Mouse (Mus musculus) limb, embryonic 13.5 days (tissue): Measurements from ENCODE around the gene Fam184b. TPM values are rescaled to one million over a fixed set of nuclear protein-coding genes. Genes with fewer than 3 reads are reported as not detected.

Experiments
- ATAC-seq: fragments of 200-750 bp; cut with Nextera tagmentation; 2 replicates; pipeline ENCODE4 v1.8.0; 2017; ENCODE audit warnings: low read depth, moderate number of reproducible peaks, moderate TSS enrichment; ENCODE audit not compliant: low FRiP score
- H3K27ac ChIP-seq: fragments of 300-500 bp; sonication (generic); 2 replicates; pipeline ENCODE4 v1.5.1; 2015; ENCODE audit warnings: inconsistent platforms, mild to moderate bottlenecking, moderate library complexity
- H3K27me3 ChIP-seq: fragments of 300-500 bp; sonication (generic); 2 replicates; pipeline ENCODE4 v1.6.1; 2015; ENCODE audit warnings: mild to moderate bottlenecking, inconsistent platforms
- H3K36me3 ChIP-seq: fragments of 300-500 bp; sonication (generic); 2 replicates; pipeline ENCODE4 v1.6.1; 2015; ENCODE audit warnings: inconsistent platforms, mild to moderate bottlenecking, moderate library complexity
- H3K4me1 ChIP-seq: fragments of 300-500 bp; sonication (generic); 2 replicates; pipeline ENCODE4 v1.6.1; 2015; ENCODE audit warnings: inconsistent platforms
- H3K4me2 ChIP-seq: fragments of 300-500 bp; sonication (generic); replicated peaks from 2 replicates; pipeline ENCODE4 v1.6.1; 2015; ENCODE audit warnings: inconsistent platforms, mild to moderate bottlenecking, moderate library complexity
- H3K4me3 ChIP-seq: fragments of 300-500 bp; sonication (generic); 2 replicates; pipeline ENCODE4 v1.5.1; 2015; ENCODE audit warnings: moderate library complexity, mild to moderate bottlenecking, inconsistent platforms
- H3K9ac ChIP-seq: fragments of 300-500 bp; sonication (generic); 2 replicates; pipeline ENCODE4 v1.6.1; 2015; ENCODE audit warnings: mild to moderate bottlenecking, inconsistent platforms
- H3K9me3 ChIP-seq: fragments of 300-500 bp; sonication (generic); 2 replicates; pipeline ENCODE4 v1.6.1; 2016; ENCODE audit warnings: inconsistent platforms
- WGBS: fragments of 180-500 bp; shearing (Covaris S2); methylation state at CpG from one replicate; pipeline ENCODE4 v1.1.7; 2015; 5-methylcytosine and 5-hydroxymethylcytosine counted together
- polyA plus RNA-seq: library from polyadenylated mRNA; unstranded; fragments of >200 nt; fragmentation: Nextera tagmentation; extraction: Ambion mirVana; gene quantifications from 2 replicates; pipeline ENCODE4 v1.2.1, GENCODE M21; 2015

Fam184b gene
- polyA plus RNA-seq, 1 experiment from 2014 or later, result 2.6 TPM

DNA sequence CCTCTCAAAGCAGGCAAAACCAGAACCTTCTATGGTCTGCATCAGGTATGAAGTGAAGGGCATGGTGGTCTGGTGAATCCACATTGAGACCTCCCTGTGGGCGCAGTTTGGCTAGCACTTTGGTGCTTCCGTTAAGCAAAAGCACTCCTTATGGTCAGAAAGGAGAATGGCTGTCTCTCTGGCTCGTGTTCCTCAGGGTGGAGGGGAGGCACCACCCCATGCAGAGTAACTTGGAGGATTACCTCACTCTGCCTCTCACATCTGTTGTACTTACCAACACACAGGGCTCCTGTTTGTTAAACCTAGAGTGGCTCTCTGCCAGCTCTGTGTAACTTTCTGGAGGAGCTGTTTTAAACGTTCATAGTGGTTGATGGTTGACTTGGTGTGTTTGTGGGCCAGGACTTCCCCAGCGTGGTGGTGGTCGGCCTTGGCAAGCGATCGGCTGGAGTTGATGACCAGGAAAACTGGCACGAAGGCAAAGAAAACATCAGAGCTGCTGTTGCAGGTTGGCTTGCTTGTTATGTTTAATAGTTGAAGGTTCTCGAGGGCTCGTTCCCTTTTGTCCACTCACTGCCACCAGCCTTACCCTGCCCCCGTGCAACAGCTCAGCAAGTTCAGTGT is 142.4 kb downstream of the Fam184b start:
- no peaks in the 10 kb centered on the region for H3K27me3 ChIP-seq
- H3K36me3 ChIP-seq, result peaks cover 68% of the 10 kb centered on the region
- H3K4me1 ChIP-seq, result peaks cover 23% of the 10 kb centered on the region
- 82% methylated on average over 12 of the region's 12 CpGs for WGBS
- no peak overlapping the region for H3K27ac ChIP-seq
- no peak overlapping the region for H3K4me2 ChIP-seq
- peak overlapping the region; percentile 8; the same call in 1 of the 2 replicates for H3K9ac ChIP-seq
- no peak for ATAC-seq
- no peaks in the 10 kb centered on the region for H3K9me3 ChIP-seq
- H3K4me3 ChIP-seq, result no peak overlapping the region

DNA sequence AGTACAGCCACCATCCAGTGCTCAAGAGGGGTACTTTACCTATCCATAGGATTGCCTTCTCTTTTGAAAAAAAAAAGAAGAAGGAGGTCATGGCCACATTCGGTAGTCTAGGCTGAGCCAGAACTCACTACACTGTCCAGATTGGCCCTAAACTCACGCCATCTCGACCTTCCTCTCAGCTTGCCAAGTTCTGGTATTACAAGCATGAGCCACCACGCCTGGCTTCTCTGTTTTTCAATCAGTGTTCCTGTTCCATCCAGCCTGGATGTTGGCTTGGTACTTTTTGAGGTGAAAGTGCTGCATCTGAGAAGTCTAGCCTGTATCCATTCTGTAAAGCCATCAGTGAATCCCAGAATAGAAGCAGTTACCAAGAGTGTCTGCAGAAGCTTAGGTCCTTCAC is 142.9 kb downstream of the Fam184b start:
- Histone ChIP-seq H3K4me3 (no peak overlapping the region), H3K4me2 (no peak overlapping the region), H3K36me3 (peaks cover 62% of the 10 kb centered on the region), H3K27ac (no peak overlapping the region), H3K4me1 (peaks cover 23% of the 10 kb centered on the region), H3K9me3 (no peaks in the 10 kb centered on the region), H3K27me3 (no peaks in the 10 kb centered on the region), H3K9ac (no peak overlapping the region; the same call in 1 of the 2 replicates)
- 82% methylated on average over 4 of the region's 4 CpGs for WGBS
- no peak for ATAC-seq

DNA sequence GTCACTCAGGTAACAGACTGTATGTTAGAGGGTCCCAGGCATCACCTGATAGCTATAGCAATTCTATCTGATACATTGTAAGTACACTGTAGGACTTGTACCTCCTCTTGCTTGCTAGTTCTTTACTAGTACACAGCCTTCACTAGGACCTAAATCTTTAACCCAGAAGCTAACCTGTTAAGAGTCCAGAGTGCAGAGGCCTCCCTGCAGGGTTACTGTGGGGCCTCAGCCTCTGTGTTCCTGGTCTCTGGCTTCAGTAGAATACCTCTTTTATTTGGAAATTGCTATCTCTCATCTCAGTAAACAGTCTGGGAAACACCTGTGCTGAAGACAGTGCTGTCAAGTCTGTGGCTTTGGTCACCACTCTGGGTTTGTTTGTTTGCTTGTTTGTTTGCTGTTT is 143.4 kb downstream of the Fam184b start:
- Histone ChIP-seq H3K27me3 (no peaks in the 10 kb centered on the region), H3K36me3 (peaks cover 58% of the 10 kb centered on the region), H3K4me1 (peaks cover 23% of the 10 kb centered on the region), H3K9me3 (no peaks in the 10 kb centered on the region), H3K4me2 (no peak overlapping the region), H3K27ac (no peak overlapping the region), H3K9ac (no peak overlapping the region), H3K4me3 (no peak overlapping the region)
- no peak for ATAC-seq

DNA sequence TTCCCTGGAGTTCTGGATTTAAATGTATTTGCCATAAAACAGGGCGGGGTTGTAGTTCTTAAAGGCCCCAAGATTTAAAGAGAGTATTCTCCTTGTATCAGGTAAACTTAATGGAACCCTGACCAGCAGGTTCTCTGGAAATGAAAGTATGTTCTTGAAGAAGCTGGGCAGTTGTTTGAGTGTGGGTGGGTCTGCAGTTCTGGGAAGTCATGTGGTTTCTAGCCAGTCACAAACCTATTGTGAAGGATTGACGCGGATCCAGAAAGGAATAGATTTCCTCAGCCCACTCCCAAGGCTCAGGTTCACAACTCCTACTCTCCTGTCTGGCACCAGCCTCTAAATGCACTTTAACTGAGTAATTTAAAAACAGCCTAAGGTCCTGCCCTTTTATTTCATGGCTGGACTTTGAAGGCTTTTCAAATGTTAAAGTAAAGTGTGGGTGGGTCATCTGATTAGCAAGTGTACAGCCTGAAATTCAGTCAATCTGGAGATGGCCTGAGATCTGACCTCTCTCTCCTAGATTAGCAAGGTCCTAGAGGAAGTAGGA is 143.9 kb downstream of the Fam184b start:
- 0 out of 2 replicates have a peak overlapping the region, but pooled peaks have one; percentile 25 for H3K9ac ChIP-seq
- no peak overlapping the region for H3K4me3 ChIP-seq
- no peak for ATAC-seq
- 0 out of 2 replicates have a peak overlapping the region, but pooled peaks have one; percentile 14 for H3K4me2 ChIP-seq
- no peaks in the 10 kb centered on the region for H3K27me3 ChIP-seq
- H3K4me1 ChIP-seq, result peaks cover 23% of the 10 kb centered on the region
- H3K27ac ChIP-seq, result no peak overlapping the region
- WGBS, result 88% methylated on average over 3 of the region's 3 CpGs
- no peaks in the 10 kb centered on the region for H3K9me3 ChIP-seq
- peaks cover 54% of the 10 kb centered on the region for H3K36me3 ChIP-seq

DNA sequence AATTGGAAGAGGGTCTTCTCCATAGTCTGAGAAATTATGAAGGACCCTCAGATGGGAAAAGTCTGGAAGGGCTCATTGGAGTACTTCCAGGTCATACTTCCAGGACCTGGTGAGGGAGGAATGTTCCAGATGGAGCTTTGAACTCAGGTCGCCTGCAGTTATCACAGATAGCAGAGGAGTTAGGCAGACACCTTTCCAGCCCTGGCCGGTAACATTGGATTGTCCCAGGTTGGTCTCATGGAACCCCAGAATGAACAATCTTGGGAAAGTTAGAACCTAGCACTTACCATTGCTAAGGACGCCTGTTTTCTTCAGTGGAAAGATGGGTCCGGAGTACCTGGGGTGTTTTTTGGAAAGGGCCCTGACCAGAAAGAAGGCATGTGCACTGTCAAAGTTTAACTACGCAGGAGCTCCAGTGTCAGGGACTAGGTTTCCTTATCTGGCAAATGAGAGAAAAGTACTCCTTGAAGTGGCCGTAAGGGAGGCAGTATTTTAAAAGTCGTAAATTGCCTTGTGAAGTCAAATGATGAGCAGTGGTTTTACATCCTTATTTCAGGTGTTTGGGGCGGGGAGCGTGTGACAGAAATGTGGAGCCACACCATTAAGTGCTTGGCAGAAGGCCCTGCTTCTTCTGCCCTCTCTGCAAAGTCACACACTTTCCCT is 145.2 kb downstream of the Fam184b start:
- Histone ChIP-seq H3K9me3 (no peaks in the 10 kb centered on the region), H3K9ac (peak overlapping the region; percentile 85), H3K4me3 (peak overlapping the region; percentile 79), H3K4me1 (peaks cover 23% of the 10 kb centered on the region), H3K27me3 (no peaks in the 10 kb centered on the region), H3K4me2 (peak overlapping the region; percentile 82), H3K27ac (no peak overlapping the region), H3K36me3 (peaks cover 42% of the 10 kb centered on the region)
- ATAC-seq, result no peak
- WGBS, result 44% methylated on average over 9 of the region's 9 CpGs

DNA sequence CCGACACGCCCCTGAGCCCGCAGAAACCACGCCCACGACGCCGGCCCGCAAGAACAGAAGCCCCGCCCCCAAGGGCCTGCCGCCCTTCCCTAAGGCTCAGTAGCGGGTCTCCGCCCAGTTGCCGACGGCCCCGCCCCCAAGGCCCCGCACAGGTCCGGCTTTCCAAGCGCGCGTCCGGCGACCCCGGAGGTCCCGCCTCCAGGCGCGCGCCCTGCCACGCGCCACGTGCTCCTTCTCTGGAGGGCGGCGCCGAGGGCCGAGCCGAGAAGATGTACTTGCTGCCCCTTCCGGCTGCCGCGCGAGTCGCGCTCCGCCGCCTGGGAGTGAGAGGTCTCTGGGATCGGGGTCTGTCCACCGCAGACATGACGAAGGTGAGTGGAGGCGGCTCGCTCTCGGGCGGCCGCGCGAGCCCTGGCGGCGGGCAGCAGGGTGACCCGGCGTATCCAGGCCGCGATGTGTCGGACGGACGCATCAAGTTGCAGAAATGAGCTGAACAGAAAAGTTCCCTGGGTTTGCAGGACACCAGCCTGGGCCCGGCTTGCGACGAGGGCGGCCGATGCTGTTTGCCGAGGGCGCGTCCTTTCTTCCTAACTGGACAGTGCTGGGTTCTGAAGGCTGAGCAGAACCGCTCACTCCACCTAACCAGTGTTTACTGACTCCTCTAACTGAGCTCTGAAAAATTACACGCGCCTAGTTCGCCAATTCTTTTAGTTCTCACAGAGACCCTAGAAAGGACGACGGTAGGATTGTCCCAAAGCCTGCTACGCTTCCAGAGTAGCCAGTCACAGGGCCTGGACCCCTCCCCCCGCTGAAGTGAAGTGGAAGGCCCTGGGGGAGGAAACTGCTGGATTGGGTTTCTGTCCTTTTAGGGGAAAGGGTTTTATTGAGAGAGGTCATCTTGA is 146.0 kb downstream of the Fam184b start, which contains the start of gene Lap3:
Gene Lap3 (plus strand): TSS at position 184 of the 902 bp plus-strand sequence.
- Histone ChIP-seq H3K4me3 (peak within 1 kb of the TSS; percentile 79), H3K9ac (peak within 1 kb of the TSS; percentile 85), H3K27ac (peak within 1 kb of the TSS; percentile 63), H3K9me3 (no peaks in the 10 kb centered on the region), H3K4me1 (peaks cover 23% of the 10 kb centered on the region), H3K4me2 (peak within 1 kb of the TSS; percentile 82), H3K36me3 (peaks cover 34% of the 10 kb centered on the region), H3K27me3 (no peaks in the 10 kb centered on the region)
- WGBS, result under 1% methylated on average over 77 of the region's 78 CpGs
- peak; percentile 92 for ATAC-seq

DNA sequence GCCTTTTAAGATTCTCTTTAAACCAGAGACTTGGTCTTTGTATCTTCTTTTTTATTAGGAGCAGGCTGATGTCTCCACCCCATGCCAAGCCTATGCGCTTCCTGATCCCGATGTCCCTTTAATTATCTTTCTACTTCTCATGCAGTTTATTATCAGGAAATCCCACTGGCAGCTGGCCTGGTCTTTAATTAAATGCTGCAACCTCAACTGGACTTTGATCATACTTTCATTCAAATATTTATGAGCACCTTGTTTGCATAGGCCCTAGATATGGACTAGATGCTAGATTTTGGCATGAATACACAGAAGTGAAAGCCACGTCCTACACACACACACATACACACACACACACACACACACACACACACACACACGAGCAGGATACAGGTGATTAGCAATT is 147.6 kb downstream of the Fam184b start:
- Histone ChIP-seq H3K9ac (no peak overlapping the region), H3K27ac (no peak overlapping the region), H3K4me3 (no peak overlapping the region), H3K9me3 (no peaks in the 10 kb centered on the region), H3K4me1 (peaks cover 20% of the 10 kb centered on the region), H3K4me2 (no peak overlapping the region), H3K36me3 (peaks cover 18% of the 10 kb centered on the region), H3K27me3 (no peaks in the 10 kb centered on the region)
- 48% methylated on average over 4 of the region's 4 CpGs for WGBS
- no peak for ATAC-seq

DNA sequence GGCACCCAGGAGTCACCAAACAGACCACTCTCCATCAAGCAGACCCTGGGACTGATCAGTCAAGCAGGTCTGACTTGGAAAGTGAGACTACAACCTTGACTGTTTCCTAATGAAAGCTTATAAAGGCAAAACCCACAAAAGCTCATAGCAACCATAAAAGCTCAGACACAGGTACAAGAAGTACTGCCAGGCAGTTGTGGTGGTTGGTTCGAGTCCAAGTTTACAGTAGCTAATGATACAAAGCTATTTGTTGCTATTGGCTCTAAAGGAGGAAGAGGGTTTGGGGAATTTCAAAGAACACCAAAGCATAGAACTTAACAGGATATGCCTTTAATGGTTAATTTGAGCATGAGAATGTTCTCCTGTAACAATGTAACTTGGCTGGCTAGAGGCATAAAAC is 155.8 kb downstream of the Fam184b start:
- no peak overlapping the region for H3K9ac ChIP-seq
- 58% methylated on average over 1 of the region's 1 CpGs for WGBS
- no peaks in the 10 kb centered on the region for H3K36me3 ChIP-seq
- H3K27ac ChIP-seq, result no peak overlapping the region
- ATAC-seq, result peak; percentile 57; the same call in 1 of the 2 replicates
- no peak overlapping the region for H3K4me2 ChIP-seq
- no peak overlapping the region for H3K4me3 ChIP-seq
- H3K9me3 ChIP-seq, result no peaks in the 10 kb centered on the region
- H3K4me1 ChIP-seq, result no peaks in the 10 kb centered on the region
- no peaks in the 10 kb centered on the region for H3K27me3 ChIP-seq

DNA sequence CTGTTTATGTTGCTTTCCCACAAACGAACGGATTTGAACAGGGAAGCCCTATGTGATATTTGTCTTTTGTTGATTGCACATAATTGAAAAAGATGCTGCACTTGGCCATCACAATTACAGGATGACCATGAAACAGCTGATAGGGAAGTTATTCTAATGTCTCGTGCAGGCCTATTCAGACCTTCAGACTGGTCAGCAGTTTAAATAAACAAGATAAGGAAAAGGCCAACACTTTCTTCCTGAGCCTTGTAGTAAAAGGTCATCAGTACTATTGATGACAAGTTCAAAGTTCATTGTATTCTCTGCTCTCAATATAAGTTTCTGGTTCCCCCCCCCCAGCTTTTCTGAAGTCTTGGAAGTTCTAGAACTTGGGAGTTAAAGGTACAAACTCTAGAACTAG is 156.8 kb downstream of the Fam184b start:
- H3K27me3 ChIP-seq, result no peaks in the 10 kb centered on the region
- ATAC-seq, result no peak
- H3K4me1 ChIP-seq, result no peaks in the 10 kb centered on the region
- no peaks in the 10 kb centered on the region for H3K36me3 ChIP-seq
- no peaks in the 10 kb centered on the region for H3K9me3 ChIP-seq
- 77% methylated on average over 3 of the region's 3 CpGs for WGBS
- H3K4me3 ChIP-seq, result no peak overlapping the region
- H3K4me2 ChIP-seq, result no peak overlapping the region
- no peak overlapping the region for H3K9ac ChIP-seq
- H3K27ac ChIP-seq, result no peak overlapping the region

DNA sequence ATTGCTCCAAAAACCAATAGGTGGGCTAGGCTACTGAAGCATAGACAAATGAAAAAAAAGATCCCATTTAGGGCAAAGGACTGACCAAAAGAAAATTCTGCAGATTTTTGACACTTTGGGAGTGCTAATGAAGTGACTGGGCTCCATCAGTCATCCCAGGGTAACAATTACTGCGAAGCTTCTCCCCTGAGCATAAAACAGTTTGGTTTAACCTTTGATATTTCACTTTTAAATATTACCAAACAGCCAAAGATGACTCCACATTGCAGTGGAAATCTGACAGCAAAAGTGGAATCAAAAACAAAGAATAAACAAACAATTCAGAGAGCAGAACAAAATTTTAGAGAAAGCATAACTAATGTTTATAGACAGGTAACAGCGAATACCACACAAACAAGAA is 158.3 kb downstream of the Fam184b start:
- Histone ChIP-seq H3K4me2 (no peak overlapping the region), H3K27me3 (no peaks in the 10 kb centered on the region), H3K4me3 (no peak overlapping the region), H3K9ac (no peak overlapping the region), H3K9me3 (no peaks in the 10 kb centered on the region), H3K27ac (no peak overlapping the region), H3K36me3 (no peaks in the 10 kb centered on the region), H3K4me1 (peaks cover 5% of the 10 kb centered on the region)
- 88% methylated on average over 2 of the region's 2 CpGs for WGBS
- no peak for ATAC-seq

DNA sequence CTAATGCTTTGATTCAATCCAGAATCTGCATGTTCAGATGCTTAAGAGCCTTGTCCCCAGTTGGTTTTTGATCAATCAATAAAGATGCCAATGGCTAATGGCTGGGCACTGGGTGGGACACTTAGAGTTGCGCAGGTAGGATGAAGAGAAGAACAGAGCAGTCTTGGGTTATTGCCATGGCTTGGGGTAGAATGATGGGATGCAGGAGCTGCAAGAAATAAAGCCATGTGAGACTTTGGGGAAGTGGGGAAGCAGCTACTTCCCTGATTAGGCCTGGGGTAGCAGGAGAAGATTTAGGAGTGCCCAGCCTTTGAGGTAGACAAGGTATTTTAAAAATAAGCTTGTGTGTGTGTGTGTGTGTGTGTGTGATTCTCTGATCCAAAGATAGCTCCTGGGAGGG is 159.3 kb downstream of the Fam184b start:
- no peak overlapping the region for H3K9ac ChIP-seq
- ATAC-seq, result no peak
- H3K27me3 ChIP-seq, result no peaks in the 10 kb centered on the region
- H3K4me1 ChIP-seq, result peaks cover 13% of the 10 kb centered on the region
- H3K4me2 ChIP-seq, result no peak overlapping the region
- H3K4me3 ChIP-seq, result no peak overlapping the region
- WGBS, result 92% methylated on average over 1 of the region's 1 CpGs
- no peaks in the 10 kb centered on the region for H3K9me3 ChIP-seq
- no peak overlapping the region for H3K27ac ChIP-seq
- no peaks in the 10 kb centered on the region for H3K36me3 ChIP-seq
